Mouse (Mus musculus): ENCODE data around the gene Lamp5. TPM values are rescaled to one million over a fixed set of nuclear protein-coding genes. Genes with fewer than 3 reads are reported as not detected.

The Lamp5 gene
- total RNA-seq (2015; ENCODE audit: low replicate concordance) (not detected in 2 replicates), total RNA-seq (2017; ENCODE audit: low replicate concordance) (not detected in 2 replicates)

DNA sequence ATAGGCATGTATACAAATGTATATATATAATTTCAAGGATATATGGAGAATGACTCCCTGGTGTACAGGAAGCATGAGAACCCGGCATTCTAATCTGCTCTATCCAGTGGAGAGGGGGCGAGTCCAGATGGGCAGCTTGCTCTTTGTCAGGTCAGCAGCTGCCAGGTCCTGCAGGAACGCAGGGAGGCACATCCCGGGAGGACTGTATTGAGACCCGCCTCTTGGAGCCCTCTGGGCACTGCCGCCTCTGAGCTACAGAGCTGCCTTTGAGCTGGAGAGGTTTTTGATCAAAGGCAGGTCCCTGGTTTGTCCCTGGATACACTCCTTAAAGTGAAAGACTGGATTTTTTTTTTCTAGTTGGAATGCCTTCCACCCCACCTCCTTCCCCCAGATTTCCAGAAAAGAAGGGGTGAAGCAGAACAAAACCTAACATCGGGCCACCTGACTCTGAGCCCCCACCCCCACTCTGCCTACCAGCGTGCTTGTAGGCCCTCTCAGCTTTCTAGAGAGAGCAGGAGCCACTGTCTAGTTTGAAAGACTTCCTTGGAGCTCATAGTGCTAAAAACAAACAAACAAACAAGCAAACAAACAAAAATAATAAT is at the start of gene Lamp5:
TSS of gene Lamp5 (plus strand) at position 552 of the 602 bp plus-strand sequence.
- no peak for ATAC-seq (replicated peaks; ENCODE audit: low FRiP score, poor library complexity, severe bottlenecking)

GRCm38 (mm10) chr2:136003836-136004235 is 48.2 kb upstream of the Lamp5 start:
- ATAC-seq (replicated peaks; ENCODE audit: low FRiP score, poor library complexity, severe bottlenecking): no peak

DNA sequence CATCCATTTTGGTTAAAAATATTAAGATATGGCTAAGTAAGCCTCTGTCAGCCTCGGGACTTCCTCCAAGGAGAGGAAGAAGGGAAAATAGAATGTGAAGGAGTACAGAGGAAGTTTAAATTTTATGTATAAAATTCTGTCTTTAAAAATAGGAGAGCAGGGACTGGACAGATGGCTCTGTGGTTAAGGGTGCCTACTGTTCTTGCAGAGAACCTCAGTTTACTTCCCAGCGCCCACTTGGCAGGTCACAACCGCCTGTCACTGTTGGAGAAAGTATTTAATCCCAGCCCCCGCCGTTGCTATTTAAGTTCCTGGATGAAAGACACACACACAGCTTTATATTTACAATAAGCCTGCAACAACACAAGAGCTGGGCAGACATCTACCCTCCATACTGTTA is 45.8 kb upstream of the Lamp5 start:
- no peak for ATAC-seq (replicated peaks; ENCODE audit: low FRiP score, poor library complexity, severe bottlenecking)

DNA sequence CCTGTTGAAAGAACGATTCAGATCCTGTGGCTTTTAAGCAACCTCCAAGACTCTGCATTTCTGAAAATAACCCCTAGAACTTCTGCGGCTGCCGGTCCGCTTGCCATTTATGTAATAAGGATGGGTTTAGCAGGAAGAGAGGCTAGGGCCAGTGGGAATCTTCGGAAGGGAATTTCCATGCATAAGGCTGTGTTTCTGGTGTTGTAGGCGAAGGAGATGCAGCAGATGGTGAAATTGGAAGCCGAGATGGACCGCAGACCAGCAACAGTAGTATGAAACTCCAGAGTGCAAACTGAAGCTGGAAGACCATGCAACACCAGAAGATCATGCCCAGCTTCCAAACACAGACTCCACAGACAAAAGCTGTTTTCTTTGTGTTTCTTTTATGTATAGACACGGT is 39.3 kb upstream of the Lamp5 start:
- ATAC-seq (replicated peaks; ENCODE audit: low FRiP score, poor library complexity, severe bottlenecking): no peak

GRCm38 (mm10) chr2:136048464-136048863 is 3.6 kb upstream of the Lamp5 start:
- no peak for ATAC-seq (replicated peaks; ENCODE audit: low FRiP score, poor library complexity, severe bottlenecking)

DNA sequence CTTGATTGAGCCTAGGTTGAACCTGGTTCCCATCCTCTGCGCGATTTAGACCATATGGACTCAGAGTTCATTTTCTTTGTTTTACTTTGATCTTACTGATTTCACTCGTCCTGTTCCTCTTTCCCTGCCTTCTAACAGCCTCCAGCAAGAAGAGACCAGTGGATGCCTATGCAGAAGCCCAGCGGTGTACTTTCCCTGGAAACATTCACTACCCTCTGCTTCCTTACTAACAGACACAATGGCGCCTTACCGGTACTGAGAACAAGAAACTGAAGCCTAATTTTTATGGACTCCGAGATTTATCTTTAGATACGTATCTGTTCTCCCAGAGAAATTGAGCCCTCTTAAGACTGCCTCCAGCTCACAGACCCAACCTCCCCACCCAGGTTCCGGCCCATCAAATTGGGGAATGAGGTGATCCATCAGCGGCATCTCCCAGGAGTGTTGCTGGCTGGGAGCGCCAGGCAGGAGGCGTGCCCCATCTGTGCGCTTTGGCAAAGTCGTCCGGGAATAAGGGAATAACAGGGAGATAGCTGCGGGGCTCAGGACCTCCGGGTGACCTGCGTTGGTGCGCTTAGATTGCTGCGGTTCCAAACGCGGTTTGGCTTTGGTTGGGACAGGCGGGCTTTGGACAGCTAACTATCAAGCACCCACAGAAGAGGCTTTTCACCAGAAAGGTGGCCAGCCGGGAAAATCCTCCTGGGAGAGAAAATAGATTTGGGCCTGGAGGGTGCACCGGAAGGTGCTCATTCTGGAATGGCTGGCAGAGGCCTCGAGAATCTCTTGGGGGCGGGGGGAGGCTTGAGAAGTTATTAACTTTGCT is 1.0 kb upstream of the Lamp5 start:
- no peak for ATAC-seq (replicated peaks; ENCODE audit: low FRiP score, poor library complexity, severe bottlenecking)

DNA sequence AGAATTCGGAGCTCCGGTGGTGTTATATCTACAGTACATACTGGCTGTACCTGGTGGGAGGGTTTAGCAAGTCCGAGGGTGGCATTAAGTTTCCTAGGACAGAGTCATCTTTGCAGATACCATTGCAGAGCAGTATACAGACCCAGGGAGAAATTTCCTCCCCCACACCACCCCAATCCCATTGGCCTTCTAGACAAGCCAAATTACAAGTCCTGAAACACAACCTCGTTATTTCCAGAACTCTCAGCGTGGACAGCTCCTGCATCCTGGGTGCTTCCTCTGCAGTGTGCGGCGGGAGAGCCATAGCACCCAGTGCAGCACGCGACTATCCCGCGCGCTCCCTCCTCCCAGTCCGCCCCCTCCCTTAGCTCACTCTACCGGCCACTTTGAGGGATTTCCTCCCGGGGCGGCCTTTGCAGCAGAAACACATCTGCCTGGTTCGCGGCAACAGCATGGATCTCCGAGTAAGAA is 5.9 kb downstream of the Lamp5 start:
- ATAC-seq (replicated peaks; ENCODE audit: low FRiP score, poor library complexity, severe bottlenecking): no peak

DNA sequence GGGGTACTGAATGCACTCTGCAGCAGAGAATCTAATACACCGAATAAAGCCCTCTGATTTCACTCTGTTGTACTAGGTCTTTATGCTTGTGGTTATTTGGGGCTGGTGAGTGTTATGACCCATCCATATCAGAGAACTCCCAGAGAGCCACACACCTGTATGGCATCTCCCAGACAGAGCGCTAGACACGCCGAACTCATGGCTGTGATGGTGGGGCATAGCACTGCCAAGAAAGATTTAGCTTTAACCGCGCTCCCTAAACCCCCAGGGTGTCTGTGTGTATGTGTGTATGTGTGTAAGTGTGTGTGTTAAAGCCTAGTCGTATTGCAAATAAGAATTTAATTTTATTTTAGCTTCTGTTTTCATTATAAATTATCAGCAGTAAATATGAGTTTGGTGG is 6.4 kb downstream of the Lamp5 start:
- no peak for ATAC-seq (replicated peaks; ENCODE audit: low FRiP score, poor library complexity, severe bottlenecking)

DNA sequence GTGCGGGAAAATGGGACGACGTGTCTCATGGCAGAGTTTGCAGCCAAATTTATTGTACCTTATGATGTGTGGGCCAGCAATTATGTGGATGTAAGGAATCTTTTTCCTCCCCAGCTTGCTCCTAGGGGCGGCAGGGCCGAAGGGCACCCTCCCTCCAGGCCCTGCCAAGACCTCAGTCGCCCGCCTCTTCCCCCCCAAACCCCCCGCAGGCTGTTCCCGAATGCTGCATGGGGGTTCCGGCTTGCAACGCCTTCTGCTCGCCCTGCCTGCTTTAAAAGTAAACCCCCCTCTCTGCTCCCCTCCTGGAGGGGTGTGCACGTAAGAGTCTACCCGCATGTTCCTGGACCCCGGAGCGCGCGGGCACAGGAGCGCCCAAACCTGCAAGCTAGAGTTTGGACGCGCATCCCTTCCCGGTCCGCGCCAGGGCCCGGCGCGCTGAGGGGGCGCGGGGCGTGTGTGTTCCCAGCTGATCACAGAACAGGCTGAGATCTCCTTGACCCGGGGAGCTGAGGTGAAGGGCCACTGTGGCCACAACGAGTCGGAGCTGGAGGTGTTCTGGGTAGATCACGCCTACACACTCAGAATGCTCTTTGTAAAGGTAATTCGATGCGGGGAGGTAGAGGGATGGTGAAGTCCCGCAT is 7.1 kb downstream of the Lamp5 start:
- no peak for ATAC-seq (replicated peaks; ENCODE audit: low FRiP score, poor library complexity, severe bottlenecking)

GRCm38 (mm10) chr2:136064356-136064755 is 12.3 kb downstream of the Lamp5 start:
- ATAC-seq (replicated peaks; ENCODE audit: low FRiP score, poor library complexity, severe bottlenecking): no peak

- no peak for ATAC-seq (replicated peaks; ENCODE audit: low FRiP score, poor library complexity, severe bottlenecking)
Measured at GRCm38 (mm10) chr2:136095978-136096377, 43.9 kb downstream of the Lamp5 start.

DNA sequence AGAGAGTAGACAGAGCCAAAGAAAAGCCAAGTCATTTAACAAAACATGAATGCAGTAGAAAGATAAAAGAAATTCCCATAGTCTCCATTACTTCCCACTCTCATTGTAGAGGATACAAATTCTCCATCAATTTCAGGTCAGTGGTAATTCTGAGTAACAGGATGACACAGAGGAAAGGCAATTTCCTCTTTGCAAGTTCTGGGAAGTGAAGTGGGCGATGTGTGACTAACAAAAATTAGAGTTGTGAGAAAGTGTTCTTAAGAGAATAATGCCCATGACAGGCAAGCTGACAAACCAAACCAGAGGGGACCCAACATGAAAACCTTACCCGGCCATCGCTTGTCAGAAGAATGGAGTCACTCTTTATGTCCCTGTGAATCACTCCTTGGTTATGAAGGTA is 45.1 kb downstream of the Lamp5 start:
- no peak for ATAC-seq (replicated peaks; ENCODE audit: low FRiP score, poor library complexity, severe bottlenecking)

DNA sequence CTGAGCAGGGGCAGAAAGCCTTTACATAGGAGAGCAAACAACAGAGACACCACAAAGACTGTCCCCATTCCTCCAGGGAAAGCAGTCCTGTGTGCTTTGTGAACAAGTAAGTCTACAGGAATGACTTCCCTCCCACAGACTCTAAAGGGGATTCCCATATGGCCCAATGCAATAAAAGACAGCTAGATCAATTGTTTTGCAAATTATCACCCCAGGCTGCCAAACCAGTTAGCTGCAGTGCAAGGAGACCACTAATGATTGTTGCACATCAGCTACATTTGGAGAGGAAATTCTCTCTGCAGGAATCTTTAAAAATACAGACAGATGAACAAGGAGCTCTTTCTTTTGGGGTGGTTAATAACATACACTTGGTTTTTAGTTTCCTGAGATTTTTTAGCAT is 55.6 kb downstream of the Lamp5 start:
- no peak for ATAC-seq (replicated peaks; ENCODE audit: low FRiP score, poor library complexity, severe bottlenecking)

DNA sequence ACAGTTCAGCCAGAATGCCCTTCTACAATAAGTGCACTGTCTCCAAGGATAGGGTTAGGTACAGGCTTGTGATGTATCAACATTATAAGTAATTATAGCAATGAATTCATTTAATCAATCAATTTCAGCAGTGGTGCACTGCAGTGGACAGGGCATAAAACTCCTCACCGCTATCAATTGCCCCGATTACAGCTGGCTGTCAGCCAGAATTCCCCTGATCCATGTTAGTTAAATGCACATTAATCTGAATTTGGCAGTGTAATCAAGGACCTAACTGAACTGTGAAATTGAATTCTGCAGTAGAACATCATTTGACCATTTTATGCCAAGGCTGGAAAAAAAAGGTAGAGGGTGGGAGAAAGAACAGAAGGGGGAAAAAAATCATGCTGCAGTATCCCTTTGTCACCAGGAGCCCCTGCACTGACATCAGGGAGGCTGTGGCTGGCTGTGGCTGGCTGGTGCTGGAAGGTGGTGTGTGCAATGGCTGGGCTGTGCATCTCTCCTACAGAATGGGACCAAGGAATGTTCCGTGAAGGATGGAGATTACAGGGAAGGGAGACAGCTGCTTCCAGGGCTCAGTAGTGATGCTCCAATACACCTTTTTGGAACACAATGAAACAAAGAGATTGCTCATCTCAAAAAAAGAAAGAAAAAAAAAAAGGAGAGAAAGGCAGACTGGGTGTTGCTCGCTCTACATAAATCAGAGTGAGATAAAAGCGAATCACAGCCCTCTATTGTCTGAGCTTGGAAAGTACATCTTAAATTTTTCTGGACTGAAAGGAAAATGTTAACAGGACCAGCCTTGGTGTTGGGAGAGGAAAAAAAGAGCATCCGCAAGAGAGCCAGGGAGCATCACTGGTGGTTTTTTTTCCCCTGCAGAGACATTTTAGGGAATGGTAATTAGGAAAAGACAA is 56.3 kb downstream of the Lamp5 start:
- no peak for ATAC-seq (replicated peaks; ENCODE audit: low FRiP score, poor library complexity, severe bottlenecking)

GRCm38 (mm10) chr2:136109038-136109363 is 57.0 kb downstream of the Lamp5 start:
- no peak for ATAC-seq (replicated peaks; ENCODE audit: low FRiP score, poor library complexity, severe bottlenecking)

DNA sequence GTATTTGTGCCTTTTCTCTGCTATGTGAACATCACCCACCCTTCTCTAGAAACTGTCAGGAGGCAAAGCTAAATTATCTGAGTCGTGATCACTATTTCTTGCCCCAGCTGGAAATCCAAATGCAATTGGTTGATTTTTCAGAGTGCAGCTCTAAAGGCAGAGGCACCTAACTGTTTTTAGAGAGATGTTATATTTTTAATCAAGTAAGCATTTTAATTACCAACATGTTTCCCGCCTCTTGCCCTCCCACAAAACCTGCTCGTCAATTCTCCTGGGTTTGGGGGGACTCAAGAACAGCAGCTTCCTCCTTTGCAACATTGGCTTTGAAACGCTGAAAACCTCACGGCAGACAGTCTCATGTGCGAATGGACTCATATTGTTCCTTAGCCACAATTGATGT is 61.3 kb downstream of the Lamp5 start:
- no peak for ATAC-seq (replicated peaks; ENCODE audit: low FRiP score, poor library complexity, severe bottlenecking)

GRCm38 (mm10) chr2:136118006-136118405 is 66.0 kb downstream of the Lamp5 start:
- no peak for ATAC-seq (replicated peaks; ENCODE audit: low FRiP score, poor library complexity, severe bottlenecking)
